Mouse (Mus musculus) NIH3T3 (cell line): ENCODE measurements at regions not wholly inside any gene's neighbourhood (a gene's known extent, or its start where the extent isn't known, plus 50 kb on each side); places are given as distances from the start of the nearest gene placed in this dataset.

ENCODE experiments used
- DNase-seq: peaks from one replicate; pipeline ENCODE4 v3.0.0-alpha.2; 2012; ENCODE audit warnings: low read depth

GRCm38 (mm10) chr1:113210095-113210494 is 1345.4 kb upstream of the Dsel start:
- DNase-seq, result no peak

- DNase-seq, result no peak
These were observed 1339.3 kb upstream of the Dsel start for GRCm38 (mm10) chr1:113204019-113204418.

GRCm38 (mm10) chr1:113194116-113194812 is 1329.5 kb upstream of the Dsel start:
- no peak for DNase-seq

GRCm38 (mm10) chr1:113163173-113163572 is 1298.5 kb upstream of the Dsel start:
- peak; percentile 42 for DNase-seq
